ENCODE assay signal across 10 mouse cellular contexts in the genomic region with DNA sequence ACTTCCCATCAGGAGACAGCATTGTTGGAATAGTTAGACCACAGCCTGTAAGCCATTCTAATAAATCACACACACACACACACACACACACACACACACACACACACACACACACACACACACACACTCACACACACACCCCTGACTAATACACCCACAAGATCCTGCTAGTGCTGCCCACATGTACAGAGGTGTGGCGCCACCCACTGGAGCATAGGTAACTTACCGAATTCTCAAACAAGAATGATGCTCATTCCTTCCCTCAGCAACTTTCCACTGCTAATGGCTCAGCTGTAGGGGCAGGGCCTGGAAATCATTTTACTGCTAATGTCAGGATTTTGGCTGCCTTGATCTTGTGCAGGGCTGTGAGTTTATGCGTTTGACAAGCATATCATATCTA. TPM values are rescaled to one million over a fixed set of nuclear protein-coding genes. Genes with fewer than 3 reads are reported as not detected.
DNase-seq lines count a peak whose midpoint lies in the region; ATAC-seq and TF ChIP-seq lines count a peak whose summit lies in the region.
"Had no signal": no experiment of that assay in that cellular context is flagged by ENCODE, and none has a peak within 500 bp of the region (broad histone marks: within the 10 kb centered on the region; RNA-seq: fewer than 3 reads in every experiment).

No protein-coding gene starts in this region.

- no peak for ATAC-seq in kidney, embryonic 16.5 days (ENCODE audit: low FRiP score, low TSS enrichment)
- no peak for ATAC-seq in Patski
- ATAC-seq in limb, embryonic 14.5 days (ENCODE audit: low FRiP score, low read depth), result no peak
- ATAC-seq in neural tube, embryonic 15.5 days (ENCODE audit: low FRiP score), result no peak
- ATAC-seq: midbrain, embryonic 15.5 days had no signal

- H3K9ac ChIP-seq in kidney, embryonic 16.5 days (replicated peaks; ENCODE audit: low read length), result no peak overlapping the region
- H3K9ac ChIP-seq in CH12.LX (ENCODE audit: insufficient read depth, low read depth), result no peak overlapping the region
- no peak overlapping the region for H3K9ac ChIP-seq in limb, embryonic 14.5 days (ENCODE audit: low read depth, low read length, severe bottlenecking)
- no peak overlapping the region for H3K9ac ChIP-seq in neural tube, embryonic 15.5 days (replicated peaks)
- H3K9ac ChIP-seq: hindbrain, embryonic 12.5 days; midbrain, embryonic 15.5 days had no signal

- H3K4me1 ChIP-seq in kidney, embryonic 16.5 days (ENCODE audit: insufficient read depth, low read length), result no peaks in the 10 kb centered on the region
- H3K4me1 ChIP-seq in CH12.LX (ENCODE audit: control insufficient read depth in 1 of 2, insufficient read depth in 2 of 2), result peaks cover 6 to 9% of the 10 kb centered on the region in 2 experiments
- peaks cover 2% of the 10 kb centered on the region; the same call in 1 of the 2 replicates for H3K4me1 ChIP-seq in limb, embryonic 14.5 days (ENCODE audit: control insufficient read depth, insufficient read depth, low read length)
- H3K4me1 ChIP-seq in neural tube, embryonic 15.5 days, result no peaks in the 10 kb centered on the region
- H3K4me1 ChIP-seq: midbrain, embryonic 15.5 days had no signal

- H3K36me3 ChIP-seq in kidney, embryonic 16.5 days (ENCODE audit: insufficient read depth, low read length), result no peaks in the 10 kb centered on the region
- no peaks in the 10 kb centered on the region for H3K36me3 ChIP-seq in CH12.LX (replicated peaks in 1 of 2; ENCODE audit: control insufficient read depth in 1 of 2, insufficient read depth in 1 of 2, low read length in 1 of 2)
- no peaks in the 10 kb centered on the region for H3K36me3 ChIP-seq in limb, embryonic 14.5 days (ENCODE audit: control insufficient read depth, insufficient read depth, low read length)
- H3K36me3 ChIP-seq in neural tube, embryonic 15.5 days, result no peaks in the 10 kb centered on the region
- H3K36me3 ChIP-seq: hindbrain, embryonic 12.5 days; midbrain, embryonic 15.5 days had no signal

- no peak overlapping the region for H3K4me2 ChIP-seq in kidney, embryonic 16.5 days (replicated peaks; ENCODE audit: low read depth, low read length)
- H3K4me2 ChIP-seq in CH12.LX (ENCODE audit: insufficient read depth, low read depth, poor library complexity, severe bottlenecking), result no peak overlapping the region
- H3K4me2 ChIP-seq in limb, embryonic 14.5 days (replicated peaks; ENCODE audit: low read depth, low read length, severe bottlenecking), result no peak overlapping the region
- no peak overlapping the region for H3K4me2 ChIP-seq in neural tube, embryonic 15.5 days
- H3K4me2 ChIP-seq: hindbrain, embryonic 12.5 days; midbrain, embryonic 15.5 days had no signal

- TF ChIP-seq POLR2A in CH12.LX (IDR thresholded peaks at IDR 0.05; ENCODE audit: low read depth, low read length), result no peak
- no peak for TF ChIP-seq POLR2A in limb, embryonic 14.5 days (IDR thresholded peaks at IDR 0.05; ENCODE audit: borderline replicate concordance, extremely low read depth, insufficient read depth, insufficient read length)

- H3K4me3 ChIP-seq in kidney, embryonic 16.5 days (ENCODE audit: low read length), result no peak overlapping the region
- no peak overlapping the region for H3K4me3 ChIP-seq in CH12.LX (replicated peaks in 1 of 3; ENCODE audit: low read depth in 2 of 3, low read length in 2 of 3, poor library complexity in 1 of 3)
- no peak overlapping the region for H3K4me3 ChIP-seq in limb, embryonic 14.5 days (replicated peaks; ENCODE audit: low read length)
- H3K4me3 ChIP-seq in neural tube, embryonic 15.5 days (replicated peaks), result no peak overlapping the region
- H3K4me3 ChIP-seq: hindbrain, embryonic 12.5 days; midbrain, embryonic 15.5 days had no signal

- TF ChIP-seq CTCF in CH12.LX (conservative IDR thresholded peaks at IDR 0.05 in 1 of 2, IDR thresholded peaks at IDR 0.05 in 1 of 2; ENCODE audit: low read depth in 2 of 2, low read length in 2 of 2), result peak in 1 of 2 experiments; percentile 65; a peak in 2 of 4 replicates
- peak; percentile 36 for TF ChIP-seq CTCF in Patski (IDR thresholded peaks at IDR 0.05)

- no peaks in the 10 kb centered on the region for H3K27me3 ChIP-seq in kidney, embryonic 16.5 days (ENCODE audit: insufficient read depth, low read length)
- H3K27me3 ChIP-seq in CH12.LX (replicated peaks) (no peaks in the 10 kb centered on the region), Patski (peaks cover 5% of the 10 kb centered on the region)
- no peaks in the 10 kb centered on the region for H3K27me3 ChIP-seq in limb, embryonic 14.5 days (ENCODE audit: control insufficient read depth, insufficient read depth, low read length)
- H3K27me3 ChIP-seq in neural tube, embryonic 15.5 days (replicated peaks), result 0 out of 2 replicates have a peak, but pooled peaks cover 3% of the 10 kb centered on the region
- H3K27me3 ChIP-seq: hindbrain, embryonic 12.5 days; midbrain, embryonic 15.5 days had no signal

- peak; percentile 55 for TF ChIP-seq RAD21 in CH12.LX (IDR thresholded peaks at IDR 0.05; ENCODE audit: low read depth, low read length)

- peak; percentile 3 to 38 for DNase-seq in kidney, postnatal 36 days
- DNase-seq in CH12.LX (ENCODE audit: extremely low read depth), result peak; percentile 50
- no peak for DNase-seq in Patski (ENCODE audit: low read depth, low spot score)
- peak; percentile 15 for DNase-seq in limb, embryonic 14.5 days (ENCODE audit: low spot score)
- DNase-seq in adrenal gland, adult 2 months, result no peak
- DNase-seq: thymus, postnatal 25 days had no signal

- CTCF ChIA-PET in Patski (lab: Charles Lee), result interaction anchor here (1.2 to 5.0 kb wide), 3 partner anchors 23 to 273 kb away, joined by 3 to 33 read pairs (median 5); no protein-coding TSS in a partner anchor

- no peak for TF ChIP-seq EP300 in CH12.LX (IDR thresholded peaks at IDR 0.05; ENCODE audit: low read length)

- no peaks in the 10 kb centered on the region for H3K9me3 ChIP-seq in kidney, embryonic 16.5 days (ENCODE audit: low read length)
- no peaks in the 10 kb centered on the region for H3K9me3 ChIP-seq in CH12.LX (replicated peaks; ENCODE audit: low read length)
- no peaks in the 10 kb centered on the region for H3K9me3 ChIP-seq in limb, embryonic 14.5 days (ENCODE audit: control insufficient read depth, low read length)
- no peaks in the 10 kb centered on the region for H3K9me3 ChIP-seq in neural tube, embryonic 15.5 days (replicated peaks)
- H3K9me3 ChIP-seq: hindbrain, embryonic 12.5 days; midbrain, embryonic 15.5 days had no signal

- dilution Hi-C loops in CH12.LX (cut with MboI; ENCODE audit: extremely low pct_ligation_motif_present, extremely low pct_unique_long_range_greater_than_20kb, low sequenced_read_pairs), result no loop called here

- POLR2A ChIA-PET in Patski (lab: Charles Lee), result no interaction called here

- H3K79me2 ChIP-seq in CH12.LX (replicated peaks; ENCODE audit: control insufficient read depth, extremely low read depth, insufficient read depth, poor library complexity, severe bottlenecking), result no peaks in the 10 kb centered on the region

- in situ Hi-C loops in CH12.LX (cut with MboI; ENCODE audit: low pct_ligation_motif_present, low pct_unique_long_range_greater_than_20kb, low sequenced_read_pairs) (no loop called here), Patski (cut with MboI; ENCODE audit: low pct_unique_long_range_greater_than_20kb) (no loop called here)

- WGBS in kidney, embryonic 16.5 days, result 39% methylated on average over 3 of the region's 3 CpGs
- 33% methylated on average over 3 of the region's 3 CpGs for WGBS in limb, embryonic 14.5 days
- WGBS in neural tube, embryonic 15.5 days, result 49% methylated on average over 3 of the region's 3 CpGs

- no peak overlapping the region for H3K27ac ChIP-seq in kidney, embryonic 16.5 days (ENCODE audit: low read length)
- H3K27ac ChIP-seq in CH12.LX (ENCODE audit: insufficient read depth, low read depth), result no peak overlapping the region
- no peak overlapping the region for H3K27ac ChIP-seq in limb, embryonic 14.5 days (replicated peaks; ENCODE audit: low read depth, low read length)
- H3K27ac ChIP-seq in neural tube, embryonic 15.5 days (replicated peaks), result no peak overlapping the region
- H3K27ac ChIP-seq: hindbrain, embryonic 12.5 days; midbrain, embryonic 15.5 days had no signal

TF ChIP-seq in CH12.LX, 34 proteins besides CTCF, POLR2A, EP300 and RAD21:
- TF ChIP-seq MAZ (IDR thresholded peaks at IDR 0.05; ENCODE audit: low read depth, low read length) (no peak), SMC3 (IDR thresholded peaks at IDR 0.05; ENCODE audit: low read depth, low read length) (peak; percentile 36; the same call in 1 of the 2 replicates), JUND (conservative IDR thresholded peaks at IDR 0.05; ENCODE audit: low read depth, low read length) (no peak), NELFE (IDR thresholded peaks at IDR 0.05; ENCODE audit: low read depth, low read length) (no peak), E2F4 (IDR thresholded peaks at IDR 0.05; ENCODE audit: insufficient replicate concordance, low read depth, low read length) (no peak), MYC (IDR thresholded peaks at IDR 0.05; ENCODE audit: low read depth, low read length) (no peak)

RNA-seq across cellular contexts. Expression of gene Pmp22, which starts 46.5 kb away (rescaled TPM):
- 121 and 130 TPM in 2 replicates for polyA plus RNA-seq in kidney, embryonic 16.5 days (2015; fragmentation: Nextera tagmentation; extraction: Ambion mirVana)
- total RNA-seq in CH12.LX (2012; rRNA removed) (not detected in 2 replicates), CH12.LX (2014; rRNA removed) (not detected in 2 replicates)
- polyA plus RNA-seq in CH12.LX (2012; ENCODE audit: insufficient read length, low read depth) (0.22 TPM in 1 of 2 replicates, not detected in the other), Patski (2021) (6.5 TPM)
- 155 and 202 TPM in 2 replicates for polyA plus RNA-seq in limb, embryonic 14.5 days (2012; rRNA removed)
- 277 and 284 TPM in 2 replicates for polyA plus RNA-seq in limb, embryonic 14.5 days (2014; fragmentation: Nextera tagmentation; extraction: Ambion mirVana)
- 43.7 and 54.5 TPM in 2 replicates for polyA plus RNA-seq in neural tube, embryonic 15.5 days (2015; fragmentation: Nextera tagmentation; extraction: Ambion mirVana)
- total RNA-seq in adrenal gland, adult 2 months (2021), result 100 to 1,000 TPM; 102 to 190 TPM
- 125 and 184 TPM in 2 replicates for polyA plus RNA-seq in adrenal gland, adult 2 months (2012; rRNA removed)

Comparison
In these comparisons a context has a peak if more than half of its experiments do, and no peak if none do; other contexts are left out.
1. DNase-seq: peak in kidney, postnatal 36 days (2 of 2), CH12.LX (single experiment) and limb, embryonic 14.5 days (single experiment); none in Patski (single experiment) and adrenal gland, adult 2 months (single experiment).